Mouse (Mus musculus): ENCODE measurements around the gene Rbm3. TPM values are rescaled to one million over a fixed set of nuclear protein-coding genes. Genes with fewer than 3 reads are reported as not detected.

Rbm3 gene
- polyA plus RNA-seq, 1 experiment = 19.6 TPM

- Histone ChIP-seq H3K36me3 (ENCODE audit: control insufficient read depth, insufficient read depth, low read length) (no peaks in the 10 kb centered on the region), H3K4me3 (ENCODE audit: control insufficient read depth, low read depth, low read length) (no peak overlapping the region), H3K4me1 (ENCODE audit: control insufficient read depth, insufficient read depth, low read length) (no peaks in the 10 kb centered on the region), H3K27me3 (ENCODE audit: control insufficient read depth, insufficient read depth, low read length) (no peaks in the 10 kb centered on the region), H3K27ac (ENCODE audit: control insufficient read depth, insufficient read depth, low read depth, low read length) (no peak overlapping the region)
- no peak for TF ChIP-seq CTCF (IDR thresholded peaks at IDR 0.05; ENCODE audit: control insufficient read depth, insufficient read depth, insufficient replicate concordance, low read depth, low read length)
- TF ChIP-seq POLR2A (IDR thresholded peaks at IDR 0.05; ENCODE audit: control insufficient read depth, low read depth, low read length) = no peak
Measured at GRCm38 (mm10) chrX:8125235-8125634, 20.4 kb downstream of the Rbm3 start.

DNA sequence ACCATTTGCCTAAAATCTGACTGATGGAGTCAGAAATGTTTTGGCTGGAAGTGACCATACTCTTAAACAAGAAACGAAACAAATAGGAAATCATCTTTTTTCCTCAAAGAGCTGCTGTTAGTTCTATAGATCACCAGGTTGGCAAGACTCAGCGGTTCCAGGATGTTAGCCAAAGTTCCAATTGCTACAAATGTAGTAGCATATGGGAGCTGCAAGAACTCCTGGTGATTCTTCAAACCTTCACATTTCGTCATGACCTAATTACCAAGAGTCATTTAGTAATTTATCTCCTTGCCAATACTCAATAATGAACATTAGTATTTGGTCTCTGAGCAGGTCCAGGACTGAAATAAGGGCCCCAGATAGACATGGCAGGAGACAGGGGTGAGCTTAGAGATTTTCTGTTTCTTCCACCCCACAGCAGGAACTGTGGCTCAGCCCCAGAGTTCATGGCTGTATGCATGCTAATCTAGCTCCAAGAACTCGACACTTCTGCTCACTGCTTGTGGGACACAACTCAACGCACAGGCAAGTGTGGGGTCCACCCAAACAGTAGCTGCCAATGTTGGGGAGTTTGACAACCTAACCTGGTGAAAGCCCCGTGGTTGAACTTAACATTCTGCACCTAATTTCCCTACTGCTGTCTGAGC lies 21.7 kb downstream of the Rbm3 start:
- Histone ChIP-seq H3K27me3 (ENCODE audit: control insufficient read depth, insufficient read depth, low read length) (no peaks in the 10 kb centered on the region), H3K36me3 (ENCODE audit: control insufficient read depth, insufficient read depth, low read length) (no peaks in the 10 kb centered on the region), H3K4me1 (ENCODE audit: control insufficient read depth, insufficient read depth, low read length) (no peaks in the 10 kb centered on the region), H3K27ac (ENCODE audit: control insufficient read depth, insufficient read depth, low read depth, low read length) (no peak overlapping the region), H3K4me3 (ENCODE audit: control insufficient read depth, low read depth, low read length) (no peak overlapping the region)
- TF ChIP-seq POLR2A (IDR thresholded peaks at IDR 0.05; ENCODE audit: control insufficient read depth, low read depth, low read length) (no peak), CTCF (IDR thresholded peaks at IDR 0.05; ENCODE audit: control insufficient read depth, insufficient read depth, insufficient replicate concordance, low read depth, low read length) (no peak)

GRCm38 (mm10) chrX:8117264-8117663 lies 28.4 kb downstream of the Rbm3 start:
- TF ChIP-seq POLR2A (IDR thresholded peaks at IDR 0.05; ENCODE audit: control insufficient read depth, low read depth, low read length) (no peak), CTCF (IDR thresholded peaks at IDR 0.05; ENCODE audit: control insufficient read depth, insufficient read depth, insufficient replicate concordance, low read depth, low read length) (no peak)
- no peak overlapping the region for H3K27ac ChIP-seq (ENCODE audit: control insufficient read depth, insufficient read depth, low read depth, low read length)
- H3K27me3 ChIP-seq (ENCODE audit: control insufficient read depth, insufficient read depth, low read length) = no peaks in the 10 kb centered on the region
- no peaks in the 10 kb centered on the region for H3K36me3 ChIP-seq (ENCODE audit: control insufficient read depth, insufficient read depth, low read length)
- H3K4me3 ChIP-seq (ENCODE audit: control insufficient read depth, low read depth, low read length) = no peak overlapping the region
- H3K4me1 ChIP-seq (ENCODE audit: control insufficient read depth, insufficient read depth, low read length) = no peaks in the 10 kb centered on the region

- Histone ChIP-seq H3K27me3 (ENCODE audit: control insufficient read depth, insufficient read depth, low read length) (no peaks in the 10 kb centered on the region), H3K4me3 (ENCODE audit: control insufficient read depth, low read depth, low read length) (no peak overlapping the region), H3K27ac (ENCODE audit: control insufficient read depth, insufficient read depth, low read depth, low read length) (no peak overlapping the region), H3K4me1 (ENCODE audit: control insufficient read depth, insufficient read depth, low read length) (no peaks in the 10 kb centered on the region), H3K36me3 (ENCODE audit: control insufficient read depth, insufficient read depth, low read length) (no peaks in the 10 kb centered on the region)
- TF ChIP-seq POLR2A (IDR thresholded peaks at IDR 0.05; ENCODE audit: control insufficient read depth, low read depth, low read length) (no peak), CTCF (IDR thresholded peaks at IDR 0.05; ENCODE audit: control insufficient read depth, insufficient read depth, insufficient replicate concordance, low read depth, low read length) (no peak)
Measured at GRCm38 (mm10) chrX:8115275-8115674, 30.4 kb downstream of the Rbm3 start.

DNA sequence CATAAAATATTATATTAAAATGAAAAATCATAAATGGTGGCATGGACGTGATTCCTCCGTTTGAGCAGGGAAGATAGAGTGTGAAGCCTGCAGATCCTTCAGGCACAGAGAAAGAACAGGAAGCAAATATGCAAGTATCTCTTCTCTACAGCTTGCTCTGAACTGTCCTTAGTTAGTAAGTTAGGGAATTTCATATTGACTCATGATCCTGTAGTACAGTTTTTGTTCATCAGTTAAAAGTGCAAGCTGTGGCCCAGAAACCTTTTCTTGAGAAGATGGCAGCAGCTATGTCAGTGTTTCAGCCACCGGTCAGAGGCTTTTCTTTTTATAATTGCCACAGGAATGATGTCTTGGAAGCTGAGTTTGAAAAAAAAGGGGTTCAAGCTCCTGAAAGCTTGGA lies 40.7 kb downstream of the Rbm3 start:
- Histone ChIP-seq H3K27me3 (ENCODE audit: control insufficient read depth, insufficient read depth, low read length) (no peaks in the 10 kb centered on the region), H3K4me1 (ENCODE audit: control insufficient read depth, insufficient read depth, low read length) (no peaks in the 10 kb centered on the region), H3K36me3 (ENCODE audit: control insufficient read depth, insufficient read depth, low read length) (no peaks in the 10 kb centered on the region), H3K27ac (ENCODE audit: control insufficient read depth, insufficient read depth, low read depth, low read length) (no peak overlapping the region), H3K4me3 (ENCODE audit: control insufficient read depth, low read depth, low read length) (no peak overlapping the region)
- TF ChIP-seq CTCF (IDR thresholded peaks at IDR 0.05; ENCODE audit: control insufficient read depth, insufficient read depth, insufficient replicate concordance, low read depth, low read length) (no peak), POLR2A (IDR thresholded peaks at IDR 0.05; ENCODE audit: control insufficient read depth, low read depth, low read length) (no peak)

DNA sequence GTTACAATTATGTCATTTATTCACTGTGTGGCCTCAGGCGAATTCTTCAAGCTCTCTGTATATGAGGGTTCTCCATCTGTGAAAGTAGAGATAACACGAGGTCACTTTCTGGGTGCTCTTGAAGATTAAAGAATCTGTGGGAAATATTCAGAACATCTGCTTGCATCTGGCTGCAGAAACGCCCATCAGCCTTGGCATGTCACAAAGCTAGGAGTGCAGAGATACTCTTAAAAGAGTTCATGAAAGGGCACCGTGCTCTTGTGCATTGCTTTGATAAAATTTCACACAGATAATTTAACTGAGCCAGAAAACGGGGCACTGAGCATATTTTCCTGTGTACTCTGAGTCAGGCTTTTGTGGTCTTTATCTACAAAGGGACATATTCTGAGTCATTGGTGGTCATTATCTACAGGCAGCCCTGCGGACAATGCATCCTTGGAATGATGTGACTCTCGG lies 43.4 kb downstream of the Rbm3 start:
- TF ChIP-seq POLR2A (IDR thresholded peaks at IDR 0.05; ENCODE audit: control insufficient read depth, low read depth, low read length) (no peak), CTCF (IDR thresholded peaks at IDR 0.05; ENCODE audit: control insufficient read depth, insufficient read depth, insufficient replicate concordance, low read depth, low read length) (no peak)
- Histone ChIP-seq H3K4me1 (ENCODE audit: control insufficient read depth, insufficient read depth, low read length) (no peaks in the 10 kb centered on the region), H3K27ac (ENCODE audit: control insufficient read depth, insufficient read depth, low read depth, low read length) (no peak overlapping the region), H3K36me3 (ENCODE audit: control insufficient read depth, insufficient read depth, low read length) (no peaks in the 10 kb centered on the region), H3K27me3 (ENCODE audit: control insufficient read depth, insufficient read depth, low read length) (no peaks in the 10 kb centered on the region), H3K4me3 (ENCODE audit: control insufficient read depth, low read depth, low read length) (no peak overlapping the region)

GRCm38 (mm10) chrX:8101017-8101416 lies 44.7 kb downstream of the Rbm3 start:
- Histone ChIP-seq H3K4me1 (ENCODE audit: control insufficient read depth, insufficient read depth, low read length) (no peaks in the 10 kb centered on the region), H3K27me3 (ENCODE audit: control insufficient read depth, insufficient read depth, low read length) (no peaks in the 10 kb centered on the region), H3K27ac (ENCODE audit: control insufficient read depth, insufficient read depth, low read depth, low read length) (no peak overlapping the region), H3K36me3 (ENCODE audit: control insufficient read depth, insufficient read depth, low read length) (no peaks in the 10 kb centered on the region), H3K4me3 (ENCODE audit: control insufficient read depth, low read depth, low read length) (no peak overlapping the region)
- no peak for TF ChIP-seq POLR2A (IDR thresholded peaks at IDR 0.05; ENCODE audit: control insufficient read depth, low read depth, low read length)
- no peak for TF ChIP-seq CTCF (IDR thresholded peaks at IDR 0.05; ENCODE audit: control insufficient read depth, insufficient read depth, insufficient replicate concordance, low read depth, low read length)
